ENCODE assay signal across 23 mouse cellular contexts in genomic region chr8:90843127-90843526, GRCm38 (mm10). TPM values are rescaled to one million over a fixed set of nuclear protein-coding genes. Genes with fewer than 3 reads are reported as not detected.
A peak's percentile ranks its signal among the peaks of the same experiment; 100 is the strongest.
DNase-seq lines count a peak whose midpoint lies in the region; ATAC-seq and TF ChIP-seq lines count a peak whose summit lies in the region.
"Had no signal": no experiment of that assay in that cellular context is flagged by ENCODE, and none has a peak within 500 bp of the region (broad histone marks: within the 10 kb centered on the region; RNA-seq: fewer than 3 reads in every experiment).

No protein-coding gene starts in this region.

- H3K27me3 ChIP-seq in stomach, embryonic 16.5 days (ENCODE audit: control insufficient read depth, insufficient read depth, low read length) = no peaks in the 10 kb centered on the region
- no peaks in the 10 kb centered on the region for H3K27me3 ChIP-seq in stomach, postnatal 0 days (ENCODE audit: control insufficient read depth, insufficient read depth, low read length)
- no peaks in the 10 kb centered on the region for H3K27me3 ChIP-seq in intestine, postnatal 0 days (replicated peaks; ENCODE audit: control insufficient read depth, insufficient read depth, low read length)
- H3K27me3 ChIP-seq: embryonic facial prominence, embryonic 13.5 days; forebrain, embryonic 12.5 days; heart, embryonic 13.5 days; intestine, embryonic 15.5 days had no signal

- H3K4me1 ChIP-seq in stomach, embryonic 16.5 days (ENCODE audit: control insufficient read depth, insufficient read depth, low read length) = peaks cover 15% of the 10 kb centered on the region
- no peaks in the 10 kb centered on the region for H3K4me1 ChIP-seq in stomach, postnatal 0 days (replicated peaks; ENCODE audit: control insufficient read depth, insufficient read depth)
- peaks cover 47% of the 10 kb centered on the region for H3K4me1 ChIP-seq in brown adipose tissue, adult 24 weeks (ENCODE audit: control insufficient read depth, insufficient read depth, insufficient read length, low read length)
- 0 out of 2 replicates have a peak, but pooled peaks cover 2% of the 10 kb centered on the region for H3K4me1 ChIP-seq in intestine, postnatal 0 days (replicated peaks; ENCODE audit: control insufficient read depth, insufficient read depth, low read length)
- H3K4me1 ChIP-seq: forebrain, embryonic 12.5 days had no signal

- peak; percentile 93 for DNase-seq in heart, adult 11 months
- no peak for DNase-seq in heart, postnatal 36 days
- DNase-seq in stomach, postnatal 0 days (ENCODE audit: low spot score) = no peak
- no peak for DNase-seq in cerebellum, adult 9-10 months
- DNase-seq in c-Kit-positive CD71-positive TER-119-positive erythroid progenitor cells, embryonic 14.5 days (ENCODE audit: low spot score) = no peak
- DNase-seq: adrenal gland, postnatal 14 days; cerebellum, adult 11-12 months; cerebellum, adult 9-11 months; cerebellum, postnatal 36 days; gastrocnemius, postnatal 25 days; heart, postnatal 4 days had no signal

- no peak for TF ChIP-seq EP300 in stomach, postnatal 0 days (optimal IDR thresholded peaks at IDR 0.05)

- WGBS in stomach, embryonic 16.5 days = 81% methylated on average over 6 of the region's 6 CpGs
- WGBS in stomach, postnatal 0 days = 81% methylated on average over 6 of the region's 6 CpGs
- WGBS in intestine, postnatal 0 days = 80% methylated on average over 6 of the region's 6 CpGs

- intact Hi-C loops in heart, postnatal 36 days (cut with DNase I) = no loop called here

- ATAC-seq in stomach, embryonic 16.5 days (ENCODE audit: insufficient read depth, low FRiP score) = no peak
- no peak for ATAC-seq in stomach, postnatal 0 days (ENCODE audit: low FRiP score, low TSS enrichment)
- no peak for ATAC-seq in intestine, postnatal 0 days
- ATAC-seq: forebrain, embryonic 16.5 days; intestine, embryonic 15.5 days had no signal

- peak overlapping the region; percentile 15; the same call in 1 of the 2 replicates for H3K27ac ChIP-seq in stomach, embryonic 16.5 days (ENCODE audit: low read length)
- no peak overlapping the region for H3K27ac ChIP-seq in stomach, postnatal 0 days (replicated peaks)
- H3K27ac ChIP-seq in brown adipose tissue, adult 24 weeks (replicated peaks; ENCODE audit: low read depth, low read length) = peak overlapping the region; percentile 54; the same call in 1 of the 2 replicates
- no peak overlapping the region for H3K27ac ChIP-seq in intestine, postnatal 0 days (ENCODE audit: low read depth, low read length)
- H3K27ac ChIP-seq: embryonic facial prominence, embryonic 13.5 days; forebrain, embryonic 12.5 days; heart, embryonic 13.5 days; hindbrain, embryonic 14.5 days; intestine, embryonic 15.5 days had no signal

- no peaks in the 10 kb centered on the region for H3K9me3 ChIP-seq in stomach, embryonic 16.5 days (replicated peaks; ENCODE audit: control insufficient read depth, low read length)
- H3K9me3 ChIP-seq in stomach, postnatal 0 days (ENCODE audit: control insufficient read depth, low read length) = no peaks in the 10 kb centered on the region
- no peaks in the 10 kb centered on the region for H3K9me3 ChIP-seq in intestine, postnatal 0 days (ENCODE audit: control insufficient read depth)
- H3K9me3 ChIP-seq: embryonic facial prominence, embryonic 13.5 days; forebrain, embryonic 12.5 days; heart, embryonic 13.5 days; intestine, embryonic 15.5 days had no signal

- no peak overlapping the region for H3K4me2 ChIP-seq in stomach, embryonic 16.5 days (ENCODE audit: low read depth, low read length)
- H3K4me2 ChIP-seq in stomach, postnatal 0 days (replicated peaks; ENCODE audit: low read depth) = no peak overlapping the region
- no peak overlapping the region for H3K4me2 ChIP-seq in intestine, postnatal 0 days (replicated peaks; ENCODE audit: low read depth)
- H3K4me2 ChIP-seq: embryonic facial prominence, embryonic 13.5 days; forebrain, embryonic 12.5 days; heart, embryonic 13.5 days; hindbrain, embryonic 14.5 days; intestine, embryonic 15.5 days had no signal

- H3K9ac ChIP-seq in stomach, embryonic 16.5 days (ENCODE audit: low read length) = 0 out of 2 replicates have a peak overlapping the region, but pooled peaks have one; percentile 39
- H3K9ac ChIP-seq in stomach, postnatal 0 days (ENCODE audit: low read length) = no peak overlapping the region
- H3K9ac ChIP-seq in intestine, postnatal 0 days (ENCODE audit: low read depth, low read length) = no peak overlapping the region
- H3K9ac ChIP-seq: embryonic facial prominence, embryonic 13.5 days; forebrain, embryonic 12.5 days; heart, embryonic 13.5 days; hindbrain, embryonic 14.5 days; intestine, embryonic 15.5 days had no signal

- no peak for TF ChIP-seq CTCF in stomach, postnatal 0 days (IDR thresholded peaks at IDR 0.05; ENCODE audit: low read depth)
- no peak for TF ChIP-seq CTCF in intestine, postnatal 0 days (IDR thresholded peaks at IDR 0.05; ENCODE audit: low read depth)

- no peaks in the 10 kb centered on the region for H3K36me3 ChIP-seq in stomach, embryonic 16.5 days (ENCODE audit: control insufficient read depth, insufficient read depth, low read length)
- H3K36me3 ChIP-seq in stomach, postnatal 0 days (ENCODE audit: control insufficient read depth, insufficient read depth, low read length) = no peaks in the 10 kb centered on the region
- H3K36me3 ChIP-seq in intestine, postnatal 0 days (ENCODE audit: control insufficient read depth, insufficient read depth) = no peaks in the 10 kb centered on the region
- H3K36me3 ChIP-seq: forebrain, embryonic 12.5 days; heart, embryonic 13.5 days; intestine, embryonic 15.5 days had no signal

- H3K4me3 ChIP-seq in stomach, embryonic 16.5 days (replicated peaks; ENCODE audit: low read length) = no peak overlapping the region
- H3K4me3 ChIP-seq in stomach, postnatal 0 days (ENCODE audit: low read depth, low read length) = no peak overlapping the region
- H3K4me3 ChIP-seq in brown adipose tissue, adult 24 weeks (ENCODE audit: insufficient read depth, low read depth, low read length) = no peak overlapping the region
- no peak overlapping the region for H3K4me3 ChIP-seq in intestine, postnatal 0 days (ENCODE audit: low read depth, low read length)
- H3K4me3 ChIP-seq: embryonic facial prominence, embryonic 13.5 days; forebrain, embryonic 12.5 days; heart, embryonic 13.5 days; intestine, embryonic 15.5 days had no signal

RNA-seq across cellular contexts. Expression of gene Chd9, which starts 15.0 kb away (rescaled TPM):
- total RNA-seq in heart, postnatal 36 days (2021) = 10 to 100 TPM; 46.8 to 49.4 TPM
- 239 and 288 TPM in 2 replicates for polyA plus RNA-seq in stomach, embryonic 16.5 days (2015; fragmentation: Nextera tagmentation; extraction: Ambion mirVana)
- 125 and 131 TPM in 2 replicates for polyA plus RNA-seq in stomach, postnatal 0 days (2015; fragmentation: Nextera tagmentation; extraction: Ambion mirVana)
- 33.4 and 36.3 TPM in 2 replicates for polyA plus RNA-seq in brown adipose tissue, adult 24 weeks (2012; ENCODE audit: insufficient read depth, insufficient read length, missing spikeins)
- polyA plus RNA-seq in intestine, postnatal 0 days (2015; fragmentation: Nextera tagmentation; extraction: Ambion mirVana) = 234 and 236 TPM in 2 replicates

RNA-seq across cellular contexts. Expression of gene Gm19935, which starts 25.9 kb away (rescaled TPM):
- not detected for total RNA-seq in heart, postnatal 36 days (2021)
- polyA plus RNA-seq in stomach, embryonic 16.5 days (2015; fragmentation: Nextera tagmentation; extraction: Ambion mirVana) = 0.18 and 0.31 TPM in 2 replicates
- 0.13 and 0.35 TPM in 2 replicates for polyA plus RNA-seq in stomach, postnatal 0 days (2015; fragmentation: Nextera tagmentation; extraction: Ambion mirVana)
- not detected in 2 replicates for polyA plus RNA-seq in brown adipose tissue, adult 24 weeks (2012; ENCODE audit: insufficient read depth, insufficient read length, missing spikeins)
- 0.16 TPM in 1 of 2 replicates, not detected in the other for polyA plus RNA-seq in intestine, postnatal 0 days (2015; fragmentation: Nextera tagmentation; extraction: Ambion mirVana)
- total RNA-seq: adrenal gland, adult 18-20 months; adrenal gland, postnatal 14 days; gastrocnemius, postnatal 25 days; granulocyte monocyte progenitor cell, adult 5-6 weeks; heart, postnatal 4 days; MEL had no signal
- polyA plus RNA-seq: embryonic facial prominence, embryonic 13.5 days; forebrain, embryonic 12.5 days; heart, embryonic 13.5 days had no signal

Comparison
In these comparisons a context has a peak if more than half of its experiments do, and no peak if none do; other contexts are left out.
1. H3K27ac ChIP-seq: peak in stomach, embryonic 16.5 days (single experiment) and brown adipose tissue, adult 24 weeks (single experiment); none in stomach, postnatal 0 days (single experiment) and intestine, postnatal 0 days (single experiment).